Mouse (Mus musculus): ENCODE measurements around the gene Ap3m1. TPM values are rescaled to one million over a fixed set of nuclear protein-coding genes. Genes with fewer than 3 reads are reported as not detected.

The Ap3m1 gene
- polyA plus RNA-seq, 1 experiment from 2014 or later = 87.7 TPM

GRCm38 (mm10) chr14:21031783-21032511 is 20.4 kb downstream of the Ap3m1 start:
- peaks cover 77% of the 10 kb centered on the region for H3K36me3 ChIP-seq (replicated peaks)
- peaks cover 13% of the 10 kb centered on the region for H3K4me1 ChIP-seq
- DNase-seq (ENCODE audit: low spot score) = peak; percentile 38
- H3K4me3 ChIP-seq = no peak overlapping the region
- WGBS = 41% methylated on average over 6 of the region's 6 CpGs
- H3K27ac ChIP-seq (replicated peaks) = peak overlapping the region; percentile 48
- no peaks in the 10 kb centered on the region for H3K9me3 ChIP-seq
- H3K27me3 ChIP-seq (replicated peaks; ENCODE audit: low read depth, poor library complexity, severe bottlenecking) = no peaks in the 10 kb centered on the region

GRCm38 (mm10) chr14:21029025-21029659 is 23.2 kb downstream of the Ap3m1 start:
- Histone ChIP-seq H3K27me3 (replicated peaks; ENCODE audit: low read depth, poor library complexity, severe bottlenecking) (no peaks in the 10 kb centered on the region), H3K36me3 (replicated peaks) (peaks cover 82% of the 10 kb centered on the region), H3K4me3 (no peak overlapping the region), H3K4me1 (peaks cover 13% of the 10 kb centered on the region), H3K9me3 (no peaks in the 10 kb centered on the region), H3K27ac (replicated peaks) (no peak overlapping the region)
- no peak for DNase-seq (ENCODE audit: low spot score)
- WGBS = 90% methylated on average over 11 of the region's 11 CpGs

- no peak for DNase-seq (ENCODE audit: low spot score)
- Histone ChIP-seq H3K4me3 (no peak overlapping the region), H3K27ac (replicated peaks) (no peak overlapping the region), H3K9me3 (no peaks in the 10 kb centered on the region), H3K4me1 (peaks cover 13% of the 10 kb centered on the region), H3K27me3 (replicated peaks; ENCODE audit: low read depth, poor library complexity, severe bottlenecking) (no peaks in the 10 kb centered on the region), H3K36me3 (replicated peaks) (peaks cover 91% of the 10 kb centered on the region)
These were observed 24.8 kb downstream of the Ap3m1 start for GRCm38 (mm10) chr14:21027542-21027941.

GRCm38 (mm10) chr14:21020435-21020834 is 31.9 kb downstream of the Ap3m1 start:
- peaks cover 87% of the 10 kb centered on the region for H3K36me3 ChIP-seq (replicated peaks)

GRCm38 (mm10) chr14:21018977-21019376 is 33.3 kb downstream of the Ap3m1 start:
- Histone ChIP-seq H3K27me3 (replicated peaks; ENCODE audit: low read depth, poor library complexity, severe bottlenecking) (no peaks in the 10 kb centered on the region), H3K9me3 (no peaks in the 10 kb centered on the region), H3K36me3 (replicated peaks) (peaks cover 80% of the 10 kb centered on the region), H3K27ac (replicated peaks) (no peak overlapping the region), H3K4me3 (no peak overlapping the region), H3K4me1 (no peaks in the 10 kb centered on the region)
- DNase-seq (ENCODE audit: low spot score) = no peak
- 49% methylated on average over 3 of the region's 3 CpGs for WGBS

More at GRCm38 (mm10) chr14:21020435-21020834, 31.9 kb downstream of the Ap3m1 start:
- no peak for DNase-seq (ENCODE audit: low spot score)
- no peaks in the 10 kb centered on the region for H3K4me1 ChIP-seq
- no peak overlapping the region for H3K4me3 ChIP-seq
- 92% methylated on average over 8 of the region's 8 CpGs for WGBS
- no peaks in the 10 kb centered on the region for H3K9me3 ChIP-seq
- H3K27ac ChIP-seq (replicated peaks) = no peak overlapping the region
- no peaks in the 10 kb centered on the region for H3K27me3 ChIP-seq (replicated peaks; ENCODE audit: low read depth, poor library complexity, severe bottlenecking)

GRCm38 (mm10) chr14:21017871-21018270 is 34.4 kb downstream of the Ap3m1 start:
- Histone ChIP-seq H3K4me1 (no peaks in the 10 kb centered on the region), H3K27me3 (replicated peaks; ENCODE audit: low read depth, poor library complexity, severe bottlenecking) (no peaks in the 10 kb centered on the region), H3K36me3 (replicated peaks) (peaks cover 78% of the 10 kb centered on the region), H3K9me3 (no peaks in the 10 kb centered on the region), H3K4me3 (no peak overlapping the region), H3K27ac (replicated peaks) (no peak overlapping the region)
- 91% methylated on average over 5 of the region's 5 CpGs for WGBS
- DNase-seq (ENCODE audit: low spot score) = no peak

GRCm38 (mm10) chr14:21013800-21014334 is 38.4 kb downstream of the Ap3m1 start:
- peaks cover 3% of the 10 kb centered on the region for H3K4me1 ChIP-seq
- H3K9me3 ChIP-seq = no peaks in the 10 kb centered on the region
- DNase-seq (ENCODE audit: low spot score) = no peak
- no peak overlapping the region for H3K27ac ChIP-seq (replicated peaks)
- H3K4me3 ChIP-seq = no peak overlapping the region
- no peaks in the 10 kb centered on the region for H3K27me3 ChIP-seq (replicated peaks; ENCODE audit: low read depth, poor library complexity, severe bottlenecking)
- peaks cover 57% of the 10 kb centered on the region for H3K36me3 ChIP-seq (replicated peaks)
- 82% methylated on average over 5 of the region's 5 CpGs for WGBS

GRCm38 (mm10) chr14:20999617-21000016 is 52.7 kb downstream of the Ap3m1 start:
- no peak for DNase-seq (ENCODE audit: low spot score)
- Histone ChIP-seq H3K27me3 (replicated peaks; ENCODE audit: low read depth, poor library complexity, severe bottlenecking) (no peaks in the 10 kb centered on the region), H3K9me3 (no peaks in the 10 kb centered on the region), H3K27ac (replicated peaks) (no peak overlapping the region), H3K4me3 (no peak overlapping the region), H3K36me3 (replicated peaks) (peaks cover 35% of the 10 kb centered on the region), H3K4me1 (no peaks in the 10 kb centered on the region)
- 73% methylated on average over 4 of the region's 4 CpGs for WGBS

- Histone ChIP-seq H3K36me3 (replicated peaks) (peaks cover 24% of the 10 kb centered on the region), H3K4me3 (no peak overlapping the region), H3K4me1 (no peaks in the 10 kb centered on the region), H3K27ac (replicated peaks) (no peak overlapping the region), H3K27me3 (replicated peaks; ENCODE audit: low read depth, poor library complexity, severe bottlenecking) (no peaks in the 10 kb centered on the region), H3K9me3 (no peaks in the 10 kb centered on the region)
- no peak for DNase-seq (ENCODE audit: low spot score)
- 79% methylated on average over 3 of the region's 3 CpGs for WGBS
These were observed 54.8 kb downstream of the Ap3m1 start for GRCm38 (mm10) chr14:20997548-20997947.

GRCm38 (mm10) chr14:20996361-20996760 is 55.9 kb downstream of the Ap3m1 start:
- WGBS = 71% methylated on average over 5 of the region's 5 CpGs
- Histone ChIP-seq H3K9me3 (no peaks in the 10 kb centered on the region), H3K27ac (replicated peaks) (no peak overlapping the region), H3K36me3 (replicated peaks) (peaks cover 25% of the 10 kb centered on the region), H3K4me3 (no peak overlapping the region), H3K27me3 (replicated peaks; ENCODE audit: low read depth, poor library complexity, severe bottlenecking) (no peaks in the 10 kb centered on the region), H3K4me1 (no peaks in the 10 kb centered on the region)
- DNase-seq (ENCODE audit: low spot score) = no peak

GRCm38 (mm10) chr14:20995497-20995896 is 56.8 kb downstream of the Ap3m1 start:
- no peaks in the 10 kb centered on the region for H3K9me3 ChIP-seq
- peaks cover 29% of the 10 kb centered on the region for H3K36me3 ChIP-seq (replicated peaks)
- H3K27me3 ChIP-seq (replicated peaks; ENCODE audit: low read depth, poor library complexity, severe bottlenecking) = no peaks in the 10 kb centered on the region
- no peaks in the 10 kb centered on the region for H3K4me1 ChIP-seq
- no peak overlapping the region for H3K4me3 ChIP-seq
- no peak for DNase-seq (ENCODE audit: low spot score)
- 86% methylated on average over 2 of the region's 2 CpGs for WGBS
- no peak overlapping the region for H3K27ac ChIP-seq (replicated peaks)

- no peak for DNase-seq (ENCODE audit: low spot score)
- no peaks in the 10 kb centered on the region for H3K4me1 ChIP-seq
- H3K27ac ChIP-seq (replicated peaks) = no peak overlapping the region
- no peak overlapping the region for H3K4me3 ChIP-seq
- H3K36me3 ChIP-seq (replicated peaks) = peaks cover 30% of the 10 kb centered on the region
- H3K9me3 ChIP-seq = no peaks in the 10 kb centered on the region
- WGBS = 89% methylated on average over 3 of the region's 3 CpGs
- H3K27me3 ChIP-seq (replicated peaks; ENCODE audit: low read depth, poor library complexity, severe bottlenecking) = no peaks in the 10 kb centered on the region
These were observed 57.8 kb downstream of the Ap3m1 start for GRCm38 (mm10) chr14:20994475-20994874.
